Mouse (Mus musculus) 3T3-L1 (cell line): Measurements from ENCODE around the gene Tmem207.

ENCODE experiments used
- DNase-seq: peaks from one replicate; pipeline ENCODE4 v3.0.0-alpha.2; 2015; ENCODE audit warnings: low read depth, low spot score

The Tmem207 gene

GRCm38 (mm10) chr16:26456182-26456581, 70.4 kb downstream of the Tmem207 start:
- DNase-seq: no peak

GRCm38 (mm10) chr16:26454163-26454562, 72.4 kb downstream of the Tmem207 start:
- peak; percentile 37 for DNase-seq
